Mouse (Mus musculus): ENCODE results near the gene Arhgef5.

- TF ChIP-seq CTCF (conservative IDR thresholded peaks at IDR 0.05; ENCODE audit: insufficient read depth, insufficient read length, low read depth, low read length) (no peak), POLR2A (IDR thresholded peaks at IDR 0.05; ENCODE audit: low read depth, low read length) (no peak)
Observed at GRCm38 (mm10) chr6:43265363-43266041, at the start of gene Arhgef5.

Measured in kidney, adult 2 months (tissue).